Mouse (Mus musculus) heart, postnatal 0 days (tissue): ENCODE data around the gene Hoxd8.

Experiments
- CTCF ChIP-seq: IDR thresholded peaks from 2 replicates; pipeline ENCODE4 v1.5.1; 2016; ENCODE audit warnings: antibody characterized with exemption, control low read depth, low read depth
- EP300 ChIP-seq: IDR thresholded peaks from 2 replicates; pipeline ENCODE4 v1.6.1; 2016; ENCODE audit warnings: antibody characterized with exemption, low read depth

DNA sequence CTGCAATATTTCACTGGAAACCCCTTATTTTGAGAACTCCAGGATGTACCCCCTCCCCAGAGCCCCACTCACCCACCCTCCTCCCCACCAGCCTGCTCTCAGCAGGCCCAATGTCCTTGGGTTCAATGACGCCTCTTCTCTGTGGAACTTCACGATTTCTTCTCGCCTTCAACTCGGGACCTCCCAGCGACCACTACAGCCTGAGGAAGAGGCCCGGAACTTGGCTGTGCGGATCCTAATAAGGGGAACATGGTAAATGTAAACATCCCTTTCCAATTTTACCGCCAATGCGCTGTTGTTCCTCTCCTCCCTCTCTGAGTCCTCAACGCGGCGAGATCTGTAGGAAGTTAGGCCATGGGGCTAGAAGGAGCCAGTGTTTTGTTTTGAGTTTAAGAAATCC is 20.3 kb upstream of the Hoxd8 start:
- TF ChIP-seq CTCF (no peak), EP300 (no peak)
